Mouse (Mus musculus) bone marrow macrophage, adult 2 months (primary cell): ENCODE data around the gene Wwp2.

Source experiments
- CTCF ChIP-seq: IDR thresholded peaks from 2 replicates; pipeline ENCODE4 v1.5.1; 2012; ENCODE audit warnings: low read depth, mild to moderate bottlenecking, low read length, moderate library complexity
- POLR2A ChIP-seq: IDR thresholded peaks from 2 replicates; pipeline ENCODE4 v1.6.1; 2012; ENCODE audit warnings: mild to moderate bottlenecking, low read depth, low read length, borderline replicate concordance

DNA sequence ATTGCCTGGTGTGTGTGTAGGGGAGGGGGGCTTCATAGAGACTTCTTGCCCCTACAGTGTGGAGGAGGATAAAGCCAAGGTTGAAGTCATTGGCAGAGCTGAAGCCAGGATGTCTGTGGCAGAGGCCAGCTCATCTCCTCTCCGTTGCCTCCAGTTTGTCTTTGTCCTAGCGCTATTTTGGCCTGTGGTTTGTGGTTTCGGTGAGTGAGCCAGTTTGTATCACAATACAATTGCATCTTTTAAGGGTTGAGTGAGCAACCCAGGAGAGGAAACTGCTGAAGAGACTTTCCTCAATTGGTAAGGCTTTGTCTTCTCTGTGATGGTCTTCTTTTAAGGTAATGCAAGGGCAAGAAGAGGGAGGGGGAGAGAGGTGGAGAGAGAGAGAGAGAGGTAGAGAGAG, 66.8 kb downstream of the Wwp2 start:
- TF ChIP-seq CTCF (no peak), POLR2A (no peak)
